Mouse (Mus musculus): ENCODE measurements at regions not wholly inside any gene's neighbourhood (a gene's known extent, or its start where the extent isn't known, plus 50 kb on each side); places are given as distances from the start of the nearest gene placed in this dataset.
A peak's percentile ranks its signal among the peaks of the same experiment; 100 is the strongest.

DNA sequence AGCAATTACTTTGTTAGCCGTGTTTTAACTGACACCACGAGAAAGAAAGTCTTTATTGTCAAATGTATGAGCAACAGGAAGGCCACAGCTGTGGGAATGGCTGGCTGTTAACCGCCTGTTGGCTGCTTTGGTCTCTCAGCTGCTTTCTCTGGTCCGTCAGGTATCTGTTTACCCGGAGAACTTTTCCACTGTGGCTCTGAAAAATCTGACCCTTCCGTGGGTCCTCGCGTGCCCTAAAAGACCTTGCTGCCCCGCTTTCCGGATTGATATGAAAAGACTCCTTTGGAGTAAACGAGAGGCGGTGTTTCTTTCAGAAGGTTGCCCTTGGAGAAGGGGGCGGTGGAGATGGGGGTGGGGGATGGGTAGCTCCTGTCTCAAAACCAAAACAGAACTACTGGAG, 75.9 kb downstream of the Sox14 start:
- DNase-seq, result peak in 1 of 2 experiments; percentile 1

DNA sequence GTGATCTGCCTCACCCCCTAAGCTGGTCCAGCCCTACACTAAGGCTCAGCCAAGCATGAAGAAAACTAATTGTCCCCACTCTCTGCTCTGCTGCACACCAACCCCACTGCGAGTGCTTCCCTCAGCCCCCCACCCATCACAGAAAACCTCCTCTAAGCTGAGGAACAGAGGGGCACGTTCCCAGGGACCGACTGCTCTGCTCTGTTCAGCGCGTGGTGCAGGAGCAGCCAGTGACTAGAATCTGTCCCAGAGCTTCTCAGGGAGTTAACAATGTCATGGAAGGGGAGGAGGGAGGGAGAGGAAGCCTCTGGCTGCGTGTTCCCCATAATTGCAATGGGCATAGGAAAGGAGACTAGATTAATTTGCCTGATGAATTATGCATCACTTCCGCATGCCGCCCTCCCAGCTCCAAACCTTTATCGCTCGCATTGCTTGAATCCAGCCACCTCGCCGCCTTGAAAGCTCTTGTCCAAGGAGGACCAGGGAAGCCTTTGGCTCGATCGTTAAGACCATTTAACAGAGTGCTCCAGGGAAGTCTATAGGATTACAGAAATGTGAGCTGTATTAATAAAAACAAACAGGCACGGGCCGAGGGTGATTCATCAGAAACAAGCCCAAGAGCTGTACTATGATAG, 76.5 kb downstream of the Sox14 start:
- peak in 1 of 2 experiments; percentile 2 for DNase-seq

DNA sequence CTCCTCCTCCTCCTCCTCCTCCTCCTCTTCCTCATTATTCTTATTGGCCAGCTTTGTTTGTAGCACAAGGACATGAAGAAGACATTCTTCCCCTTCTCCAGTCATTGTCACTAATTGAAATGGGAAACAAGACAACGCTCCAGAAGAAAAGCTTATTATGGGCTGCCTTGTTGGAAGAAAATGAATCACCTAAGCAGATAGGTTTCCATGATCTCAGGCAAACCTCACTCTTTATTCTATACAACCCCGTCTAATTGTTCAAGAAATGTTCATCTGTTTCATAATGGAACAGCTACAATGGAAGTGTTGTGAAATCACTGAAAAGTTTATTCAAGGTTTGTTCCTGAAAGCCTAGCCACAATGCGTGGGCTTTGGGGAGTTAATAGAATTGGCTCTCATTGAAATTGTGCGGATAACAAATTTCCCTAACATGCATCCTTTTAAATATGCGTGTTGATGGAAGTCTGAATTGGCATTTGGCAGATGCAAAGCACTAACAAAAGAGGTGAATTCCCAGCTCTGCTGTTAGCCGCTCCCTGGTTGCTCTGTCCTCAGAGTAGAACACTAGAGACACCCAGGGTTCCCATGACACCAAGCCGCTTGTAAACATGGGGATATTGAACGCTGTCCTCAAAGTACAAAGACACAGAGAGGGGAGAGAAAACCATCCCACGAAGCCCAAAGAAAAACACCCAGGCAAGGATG, 78.8 kb downstream of the Sox14 start:
- DNase-seq, result no peak

DNA sequence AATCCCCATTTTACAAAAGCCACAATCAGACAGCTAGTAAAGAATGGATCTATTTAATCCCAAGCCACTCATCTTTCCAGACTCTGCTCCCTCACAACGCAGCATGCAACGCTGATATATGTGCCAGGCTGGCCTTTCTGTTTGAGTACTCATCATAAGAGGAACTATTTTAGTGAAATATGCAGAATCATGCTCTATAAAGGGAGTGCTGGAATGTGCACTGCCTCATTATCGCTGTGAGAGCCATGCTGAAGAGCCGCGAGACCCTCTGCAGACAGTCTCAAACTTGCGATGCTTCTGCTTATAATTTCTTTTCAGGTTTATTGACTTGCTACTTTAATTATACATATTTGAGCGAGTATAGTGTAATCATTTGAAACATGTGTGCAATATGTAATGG, 75.6 kb upstream of the Cldn18 start:
- no peak for DNase-seq

DNA sequence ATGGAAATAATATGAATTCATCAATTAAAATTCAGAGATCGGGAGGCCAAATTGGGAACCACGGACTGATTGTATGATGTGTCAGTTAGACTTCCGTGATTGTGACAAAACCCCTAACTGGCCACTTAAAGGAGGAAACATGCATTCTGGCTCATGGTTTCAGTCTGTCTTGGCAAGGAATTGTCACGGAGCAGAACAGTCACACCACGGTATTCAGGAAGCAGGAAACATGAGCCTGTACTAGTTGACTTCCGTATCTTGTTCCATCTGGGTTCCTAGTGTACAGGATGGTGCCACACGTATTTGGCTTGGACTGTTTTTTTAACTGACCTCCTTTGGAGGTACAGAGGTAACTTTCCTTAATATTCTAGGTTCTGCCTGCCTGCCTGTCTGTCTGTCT, 69.8 kb upstream of the Cldn18 start:
- DNase-seq, result no peak

DNA sequence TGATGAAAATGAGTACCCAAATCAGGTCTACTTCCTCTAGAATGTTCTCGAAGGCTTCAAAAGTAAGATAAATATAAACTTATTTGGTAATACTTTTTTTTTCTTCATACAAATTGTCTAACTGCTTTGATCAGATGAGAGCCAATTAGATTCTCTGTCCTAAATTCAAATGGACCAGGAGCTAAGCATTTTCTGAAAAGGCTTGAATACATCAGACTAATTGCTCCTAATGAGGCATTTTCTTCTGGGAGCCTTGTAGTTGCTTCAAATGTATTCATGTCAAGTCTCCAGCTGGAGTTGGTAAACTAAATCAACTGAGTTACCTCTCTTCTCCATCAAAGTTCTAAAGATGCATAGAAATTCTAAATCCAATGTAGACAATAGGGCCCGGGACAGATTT, 66.1 kb upstream of the Cldn18 start:
- DNase-seq, result no peak

DNA sequence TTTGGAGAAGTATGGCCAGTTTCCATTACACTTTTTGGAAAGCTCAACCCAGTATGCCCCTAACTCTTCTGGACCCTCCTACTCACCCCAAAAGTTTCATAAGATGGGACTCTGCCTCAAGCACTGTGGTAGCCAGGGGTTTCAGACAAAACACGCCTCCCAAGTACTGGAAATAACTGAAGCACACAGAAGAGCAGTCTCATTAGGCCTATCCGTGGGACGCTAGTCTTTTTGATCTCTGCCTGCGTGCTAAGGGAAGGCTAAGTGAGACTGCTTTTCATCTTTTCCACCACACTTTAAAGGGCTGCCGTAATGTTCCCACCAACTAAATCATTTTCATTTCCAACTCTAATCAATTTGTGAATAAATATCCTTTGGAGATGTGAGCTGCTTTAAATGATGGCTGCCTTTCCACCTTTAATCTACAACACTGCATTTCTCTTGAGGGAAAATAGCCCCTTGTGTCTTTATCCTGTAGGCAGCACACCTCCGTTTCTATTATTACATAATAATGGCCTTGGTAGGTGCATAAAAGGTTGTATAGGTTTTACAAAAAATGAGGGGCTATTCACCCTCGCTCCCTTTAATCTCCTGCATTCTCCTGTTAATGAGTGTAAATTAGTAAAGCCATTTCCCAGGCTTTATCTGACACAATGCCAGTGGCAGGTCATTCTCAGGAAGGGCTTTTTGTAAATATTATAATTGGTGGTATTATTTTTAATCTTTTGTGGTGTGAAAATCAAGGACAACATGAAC, 65.5 kb upstream of the Cldn18 start:
- DNase-seq, result no peak

DNA sequence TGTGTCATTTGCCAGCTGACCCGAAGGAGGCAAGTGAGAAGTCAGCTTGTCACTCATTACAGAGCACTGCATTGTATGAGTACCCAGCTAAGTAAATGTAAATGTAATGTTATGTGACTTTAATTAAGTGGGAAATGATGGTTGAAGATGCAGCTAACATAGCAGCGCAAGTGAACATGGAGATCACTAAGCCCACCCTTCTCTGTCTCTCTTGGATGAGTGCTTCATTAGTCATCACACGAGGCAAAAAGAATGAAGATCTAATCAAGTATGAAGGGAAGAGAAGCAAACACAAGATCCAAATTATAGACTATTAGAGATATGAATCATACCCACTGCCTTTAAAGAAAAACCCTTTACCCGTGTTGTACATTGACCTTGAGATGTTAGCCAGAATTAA, 61.8 kb upstream of the Cldn18 start:
- DNase-seq, result no peak

DNA sequence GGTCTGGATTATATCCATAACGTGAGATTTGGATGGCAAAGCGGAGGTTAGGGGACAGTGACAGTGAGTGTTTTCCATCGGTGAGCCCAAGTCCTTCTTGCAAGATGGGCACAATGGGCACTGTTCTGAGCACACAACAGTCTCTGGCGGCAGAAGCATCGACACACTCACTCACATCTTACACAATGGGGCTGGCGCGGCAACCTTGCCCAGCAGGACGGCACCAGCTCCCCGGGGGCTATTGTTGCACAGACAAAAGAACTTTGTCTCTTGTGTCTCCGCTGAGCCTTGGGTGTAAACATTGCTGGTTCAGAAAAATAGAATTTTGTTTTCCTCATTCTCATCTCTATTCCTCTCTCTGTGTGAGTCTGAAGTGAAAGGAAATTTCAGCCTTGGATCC, 53.6 kb upstream of the Cldn18 start:
- DNase-seq, result no peak
